Mouse (Mus musculus) T-helper 17 cell (primary cell): ENCODE data around the gene Amigo3.

Experiments used
- in situ Hi-C, 2 experiments: fragments of 300-600 bp; cut with MboI, MseI; formaldehyde crosslinking; loops; 1 replicate in 1 of 2; 2 replicates in 1 of 2; pipeline ENCODE4 v1.15.1; 2025; ENCODE audit warnings: high pct_unique_total_duplicates in 2 of 2

Gene Amigo3

GRCm38 (mm10) chr9:108051184-108051930 is 1.6 kb upstream of the Amigo3 start:
- in situ Hi-C loops, result no loop called here

- in situ Hi-C loops, result no loop called here
Measured at GRCm38 (mm10) chr9:108051931-108052220, 1.1 kb upstream of the Amigo3 start.

- in situ Hi-C loops, result no loop called here
Measured at GRCm38 (mm10) chr9:108052411-108052810, 548 bp upstream of the Amigo3 start.

GRCm38 (mm10) chr9:108053665-108054225 is 786 bp downstream of the Amigo3 start:
- in situ Hi-C loops, result no loop called here

- in situ Hi-C loops, result no loop called here
Measured at GRCm38 (mm10) chr9:108054331-108055040, 1.5 kb downstream of the Amigo3 start.

GRCm38 (mm10) chr9:108055061-108055460 is 2.1 kb downstream of the Amigo3 start:
- in situ Hi-C loops, result no loop called here

GRCm38 (mm10) chr9:108055661-108056237 is 2.8 kb downstream of the Amigo3 start:
- in situ Hi-C loops, result no loop called here

GRCm38 (mm10) chr9:108056361-108057261 is 3.7 kb downstream of the Amigo3 start:
- in situ Hi-C loops, result no loop called here

GRCm38 (mm10) chr9:108057262-108057562 is 4.3 kb downstream of the Amigo3 start:
- in situ Hi-C loops, result no loop called here

- in situ Hi-C loops, result no loop called here
Measured at GRCm38 (mm10) chr9:108058291-108058690, 5.3 kb downstream of the Amigo3 start.

- in situ Hi-C loops, result loop anchor here in 1 of 2 experiments (10.0 kb wide), 1 partner anchor 97 kb away; no protein-coding TSS in a partner anchor
Measured at GRCm38 (mm10) chr9:108062142-108062541, 9.2 kb downstream of the Amigo3 start.

- in situ Hi-C loops, result loop anchor here in 1 of 2 experiments (10.0 kb wide), 1 partner anchor 99 kb away; no protein-coding TSS in a partner anchor
Measured at GRCm38 (mm10) chr9:108063361-108063760, 10.4 kb downstream of the Amigo3 start.

- in situ Hi-C loops, result loop anchor here (5.0 to 10.0 kb wide), 4 partner anchors 101 to 163 kb away; no protein-coding TSS in a partner anchor
Measured at GRCm38 (mm10) chr9:108065491-108066011, 12.6 kb downstream of the Amigo3 start.

GRCm38 (mm10) chr9:108067199-108067598 is 14.2 kb downstream of the Amigo3 start:
- in situ Hi-C loops, result loop anchor here (5.0 to 10.0 kb wide), 4 partner anchors 102 to 165 kb away; no protein-coding TSS in a partner anchor

- in situ Hi-C loops, result loop anchor here (5.0 to 10.0 kb wide), 4 partner anchors 103 to 166 kb away; no protein-coding TSS in a partner anchor
Measured at GRCm38 (mm10) chr9:108067900-108068299, 14.9 kb downstream of the Amigo3 start.

- in situ Hi-C loops, result loop anchor here (5.0 to 10.0 kb wide), 4 partner anchors 104 to 167 kb away; no protein-coding TSS in a partner anchor
Measured at GRCm38 (mm10) chr9:108069007-108069406, 16.0 kb downstream of the Amigo3 start.

- in situ Hi-C loops, result loop anchor here (5.0 to 10.0 kb wide), 4 partner anchors 105 to 167 kb away; no protein-coding TSS in a partner anchor
Measured at GRCm38 (mm10) chr9:108069529-108069928, 16.6 kb downstream of the Amigo3 start.

GRCm38 (mm10) chr9:108071801-108072200 is 18.8 kb downstream of the Amigo3 start:
- in situ Hi-C loops, result no loop called here

- in situ Hi-C loops, result no loop called here
Measured at GRCm38 (mm10) chr9:108072481-108072924, 19.5 kb downstream of the Amigo3 start.

GRCm38 (mm10) chr9:108073141-108073930 is 20.4 kb downstream of the Amigo3 start:
- in situ Hi-C loops, result no loop called here
